Mouse (Mus musculus) kidney, embryonic 14.5 days (tissue): ENCODE data around the gene Rexo1. TPM values are rescaled to one million over a fixed set of nuclear protein-coding genes. Genes with fewer than 3 reads are reported as not detected.

Source experiments
- ATAC-seq: fragments of 200-750 bp; cut with Nextera tagmentation; 2 replicates; pipeline ENCODE4 v1.8.0; 2017; ENCODE audit warnings: moderate number of reproducible peaks, mild to moderate bottlenecking, moderate TSS enrichment, moderate library complexity; ENCODE audit not compliant: low FRiP score, low TSS enrichment
- H3K27ac ChIP-seq: fragments of 300-500 bp; sonication (generic); 2 replicates; pipeline ENCODE4 v1.5.1; 2014; ENCODE audit warnings: low read depth, mild to moderate bottlenecking, low read length, moderate library complexity, mixed read lengths
- H3K27me3 ChIP-seq: fragments of 300-500 bp; sonication (generic); 2 replicates; pipeline ENCODE4 v1.6.1; 2014; ENCODE audit warnings: mild to moderate bottlenecking, low read length; ENCODE audit not compliant: control insufficient read depth, insufficient read depth
- H3K36me3 ChIP-seq: fragments of 300-500 bp; sonication (generic); 2 replicates; pipeline ENCODE4 v1.6.1; 2014; ENCODE audit warnings: low read length, mixed read lengths; ENCODE audit not compliant: control insufficient read depth, insufficient read depth
- H3K4me1 ChIP-seq: fragments of 300-500 bp; sonication (generic); 2 replicates; pipeline ENCODE4 v1.6.1; 2014; ENCODE audit warnings: low read length, mixed read lengths; ENCODE audit not compliant: control insufficient read depth, insufficient read depth
- H3K4me2 ChIP-seq: fragments of 300-500 bp; sonication (generic); replicated peaks from 2 replicates; pipeline ENCODE4 v1.6.1; 2014; ENCODE audit warnings: low read depth, mild to moderate bottlenecking, low read length
- H3K4me3 ChIP-seq: fragments of 300-500 bp; sonication (generic); 2 replicates; pipeline ENCODE4 v1.5.1; 2014; ENCODE audit warnings: mild to moderate bottlenecking, low read length
- H3K9ac ChIP-seq: fragments of 300-500 bp; sonication (generic); 2 replicates; pipeline ENCODE4 v1.6.1; 2014; ENCODE audit warnings: low read depth, mild to moderate bottlenecking, low read length, moderate library complexity
- H3K9me3 ChIP-seq: fragments of 300-500 bp; sonication (generic); 2 replicates; pipeline ENCODE4 v1.6.1; 2016; ENCODE audit warnings: low read length; ENCODE audit not compliant: control insufficient read depth
- WGBS: fragments of 180-500 bp; shearing (Covaris S2); extraction: QIAGEN DNeasy Blood & Tissue Kit; methylation state at CpG from one replicate; pipeline ENCODE4 v1.1.7; 2014; 5-methylcytosine and 5-hydroxymethylcytosine counted together
- polyA plus RNA-seq: library from polyadenylated mRNA; unstranded; fragments of >200 nt; fragmentation: Nextera tagmentation; extraction: Ambion mirVana; gene quantifications from 2 replicates; pipeline ENCODE4 v1.2.1, GENCODE M21; 2014

Gene Rexo1
- polyA plus RNA-seq, 1 experiment from 2014 or later = 31.3 TPM

- Histone ChIP-seq H3K4me2 (peak overlapping the region; percentile 21; the same call in 1 of the 2 replicates), H3K36me3 (peaks cover 35% of the 10 kb centered on the region), H3K4me1 (peaks cover 14% of the 10 kb centered on the region; the same call in 1 of the 2 replicates), H3K27me3 (no peaks in the 10 kb centered on the region), H3K4me3 (peak overlapping the region; percentile 1; the same call in 1 of the 2 replicates), H3K9ac (peak overlapping the region; percentile 37; the same call in 1 of the 2 replicates), H3K27ac (peak overlapping the region; percentile 51; the same call in 1 of the 2 replicates), H3K9me3 (no peaks in the 10 kb centered on the region)
- no peak for ATAC-seq
- WGBS = 95% methylated on average over 50 of the region's 51 CpGs
Observed at GRCm38 (mm10) chr10:80586407-80587304, 25.3 kb upstream of the Rexo1 start.

- Histone ChIP-seq H3K27ac (no peak overlapping the region), H3K4me2 (peak overlapping the region; percentile 21; the same call in 1 of the 2 replicates), H3K27me3 (no peaks in the 10 kb centered on the region), H3K9ac (no peak overlapping the region), H3K9me3 (no peaks in the 10 kb centered on the region), H3K4me3 (peak overlapping the region; percentile 3; the same call in 1 of the 2 replicates), H3K4me1 (peaks cover 14% of the 10 kb centered on the region; the same call in 1 of the 2 replicates), H3K36me3 (peaks cover 35% of the 10 kb centered on the region)
- 86% methylated on average over 8 of the region's 8 CpGs for WGBS
- no peak for ATAC-seq
Observed at GRCm38 (mm10) chr10:80585581-80585980, 24.2 kb upstream of the Rexo1 start.

GRCm38 (mm10) chr10:80584642-80585552 is 23.5 kb upstream of the Rexo1 start:
- Histone ChIP-seq H3K4me3 (peak overlapping the region; percentile 3; the same call in 1 of the 2 replicates), H3K4me2 (peak overlapping the region; percentile 10; the same call in 1 of the 2 replicates), H3K9ac (no peak overlapping the region), H3K4me1 (peaks cover 14% of the 10 kb centered on the region; the same call in 1 of the 2 replicates), H3K9me3 (no peaks in the 10 kb centered on the region), H3K27ac (no peak overlapping the region), H3K36me3 (peaks cover 35% of the 10 kb centered on the region), H3K27me3 (no peaks in the 10 kb centered on the region)
- WGBS = 79% methylated on average over 12 of the region's 12 CpGs
- no peak for ATAC-seq

- H3K4me1 ChIP-seq = peaks cover 11% of the 10 kb centered on the region; the same call in 1 of the 2 replicates
- H3K4me2 ChIP-seq = no peak overlapping the region
- no peak for ATAC-seq
- no peak overlapping the region for H3K9ac ChIP-seq
- H3K36me3 ChIP-seq = peaks cover 35% of the 10 kb centered on the region
- H3K9me3 ChIP-seq = no peaks in the 10 kb centered on the region
- no peak overlapping the region for H3K27ac ChIP-seq
- no peak overlapping the region for H3K4me3 ChIP-seq
- 69% methylated on average over 12 of the region's 12 CpGs for WGBS
- H3K27me3 ChIP-seq = no peaks in the 10 kb centered on the region
Observed at GRCm38 (mm10) chr10:80584045-80584488, 22.7 kb upstream of the Rexo1 start.

- no peak for ATAC-seq
- no peaks in the 10 kb centered on the region for H3K27me3 ChIP-seq
- peaks cover 35% of the 10 kb centered on the region for H3K36me3 ChIP-seq
- 86% methylated on average over 5 of the region's 5 CpGs for WGBS
- H3K27ac ChIP-seq = no peak overlapping the region
- no peak overlapping the region for H3K4me3 ChIP-seq
- H3K4me2 ChIP-seq = no peak overlapping the region
- H3K4me1 ChIP-seq = peaks cover 11% of the 10 kb centered on the region; the same call in 1 of the 2 replicates
- H3K9ac ChIP-seq = no peak overlapping the region
- no peaks in the 10 kb centered on the region for H3K9me3 ChIP-seq
Observed at GRCm38 (mm10) chr10:80583047-80583446, 21.7 kb upstream of the Rexo1 start.

GRCm38 (mm10) chr10:80578911-80579310 is 17.6 kb upstream of the Rexo1 start:
- Histone ChIP-seq H3K4me2 (peak overlapping the region; percentile 72), H3K27ac (peak overlapping the region; percentile 96), H3K4me1 (peaks cover 30% of the 10 kb centered on the region), H3K27me3 (no peaks in the 10 kb centered on the region), H3K9me3 (no peaks in the 10 kb centered on the region), H3K4me3 (peak overlapping the region; percentile 87; the same call in 1 of the 2 replicates), H3K36me3 (peaks cover 11% of the 10 kb centered on the region; the same call in 1 of the 2 replicates), H3K9ac (peak overlapping the region; percentile 89; the same call in 1 of the 2 replicates)
- 2% methylated on average over 8 of the region's 8 CpGs for WGBS
- ATAC-seq = no peak

- H3K27ac ChIP-seq = peak overlapping the region; percentile 96
- peak overlapping the region; percentile 87 for H3K4me3 ChIP-seq
- peaks cover 8% of the 10 kb centered on the region; the same call in 1 of the 2 replicates for H3K36me3 ChIP-seq
- H3K4me1 ChIP-seq = peaks cover 33% of the 10 kb centered on the region
- ATAC-seq = peak; percentile 36
- peak overlapping the region; percentile 72 for H3K4me2 ChIP-seq
- under 1% methylated on average over 29 of the region's 29 CpGs for WGBS
- H3K9ac ChIP-seq = peak overlapping the region; percentile 89
- H3K27me3 ChIP-seq = no peaks in the 10 kb centered on the region
- H3K9me3 ChIP-seq = no peaks in the 10 kb centered on the region
Observed at GRCm38 (mm10) chr10:80578131-80578750, 16.9 kb upstream of the Rexo1 start.
